Mouse (Mus musculus): ENCODE measurements around the gene Olfm1. TPM values are rescaled to one million over a fixed set of nuclear protein-coding genes. Genes with fewer than 3 reads are reported as not detected.

Olfm1 gene
- polyA plus RNA-seq, 1 experiment from 2014 or later = 9.8 TPM

- H3K27me3 ChIP-seq (replicated peaks; ENCODE audit: insufficient read depth, low read length) = no peaks in the 10 kb centered on the region
- H3K27ac ChIP-seq (ENCODE audit: low read length) = no peak overlapping the region
- no peaks in the 10 kb centered on the region for H3K9me3 ChIP-seq (ENCODE audit: low read length)
- DNase-seq (ENCODE audit: low spot score) (no peak), ATAC-seq (no peak)
- TF ChIP-seq CTCF (IDR thresholded peaks at IDR 0.05) (no peak), EP300 (IDR thresholded peaks at IDR 0.05) (no peak)
- 54% methylated on average over 8 of the region's 8 CpGs for WGBS
- H3K4me1 ChIP-seq (ENCODE audit: insufficient read depth, low read depth, low read length) = no peaks in the 10 kb centered on the region
- H3K4me2 ChIP-seq (replicated peaks; ENCODE audit: low read depth, low read length) = no peak overlapping the region
- no peak overlapping the region for H3K4me3 ChIP-seq (ENCODE audit: low read depth, low read length)
- no peaks in the 10 kb centered on the region for H3K36me3 ChIP-seq (ENCODE audit: insufficient read depth, low read length)
- H3K9ac ChIP-seq (replicated peaks; ENCODE audit: low read depth) = no peak overlapping the region
These were observed 52.0 kb downstream of the Olfm1 start for GRCm38 (mm10) chr2:28244667-28245395.

DNA sequence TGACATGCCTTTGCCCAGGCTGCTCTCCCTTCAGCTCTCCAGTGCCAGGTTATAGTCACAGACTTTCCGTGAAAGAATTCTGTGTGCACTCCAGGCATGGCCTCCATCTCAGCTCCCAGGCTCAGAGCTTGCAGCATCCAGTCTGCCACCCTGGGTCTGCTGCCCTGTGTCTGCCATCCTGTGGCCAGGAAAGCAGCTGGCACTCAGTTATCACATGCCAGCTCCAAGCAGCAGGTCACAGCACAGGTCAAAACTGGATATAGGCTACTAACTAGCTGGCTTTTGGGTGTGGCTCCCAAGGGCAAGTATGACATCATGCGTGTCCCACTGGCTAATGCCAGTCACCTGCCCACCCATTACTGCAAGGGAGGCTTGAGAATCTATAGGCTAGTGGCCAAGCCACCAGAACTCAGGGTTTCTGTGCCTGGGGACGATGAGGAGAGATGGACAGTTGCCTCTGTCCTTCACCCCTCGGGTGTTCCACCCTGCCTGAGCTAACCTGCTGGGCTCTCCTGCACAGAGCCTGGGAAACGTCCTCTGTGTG lies 53.4 kb downstream of the Olfm1 start:
- TF ChIP-seq CTCF (IDR thresholded peaks at IDR 0.05) = no peak
- no peak for TF ChIP-seq EP300 (IDR thresholded peaks at IDR 0.05)
- no peaks in the 10 kb centered on the region for H3K36me3 ChIP-seq (ENCODE audit: insufficient read depth, low read length)
- ATAC-seq (no peak), DNase-seq (ENCODE audit: low spot score) (no peak)
- H3K4me3 ChIP-seq (ENCODE audit: low read depth, low read length) = no peak overlapping the region
- H3K4me2 ChIP-seq (replicated peaks; ENCODE audit: low read depth, low read length) = no peak overlapping the region
- H3K27ac ChIP-seq (ENCODE audit: low read length) = no peak overlapping the region
- H3K4me1 ChIP-seq (ENCODE audit: insufficient read depth, low read depth, low read length) = no peaks in the 10 kb centered on the region
- no peaks in the 10 kb centered on the region for H3K9me3 ChIP-seq (ENCODE audit: low read length)
- WGBS = 71% methylated on average over 5 of the region's 5 CpGs
- H3K27me3 ChIP-seq (replicated peaks; ENCODE audit: insufficient read depth, low read length) = no peaks in the 10 kb centered on the region
- H3K9ac ChIP-seq (replicated peaks; ENCODE audit: low read depth) = no peak overlapping the region

- no peak overlapping the region for H3K27ac ChIP-seq (ENCODE audit: low read length)
- no peak for DNase-seq (ENCODE audit: low spot score)
- H3K36me3 ChIP-seq (ENCODE audit: insufficient read depth, low read length) = no peaks in the 10 kb centered on the region
- H3K27me3 ChIP-seq (replicated peaks; ENCODE audit: insufficient read depth, low read length) = no peaks in the 10 kb centered on the region
- H3K4me2 ChIP-seq (replicated peaks; ENCODE audit: low read depth, low read length) = no peak overlapping the region
- H3K4me1 ChIP-seq (ENCODE audit: insufficient read depth, low read depth, low read length) = no peaks in the 10 kb centered on the region
- TF ChIP-seq EP300 (IDR thresholded peaks at IDR 0.05) = no peak
- TF ChIP-seq CTCF (IDR thresholded peaks at IDR 0.05) = no peak
- no peak for ATAC-seq
- H3K9ac ChIP-seq (replicated peaks; ENCODE audit: low read depth) = no peak overlapping the region
- no peak overlapping the region for H3K4me3 ChIP-seq (ENCODE audit: low read depth, low read length)
- WGBS = 73% methylated on average over 11 of the region's 11 CpGs
- H3K9me3 ChIP-seq (ENCODE audit: low read length) = no peaks in the 10 kb centered on the region
These were observed 54.3 kb downstream of the Olfm1 start for GRCm38 (mm10) chr2:28247098-28247497.

GRCm38 (mm10) chr2:28252554-28252953 lies 59.8 kb downstream of the Olfm1 start:
- TF ChIP-seq CTCF (IDR thresholded peaks at IDR 0.05) = no peak
- no peak for TF ChIP-seq EP300 (IDR thresholded peaks at IDR 0.05)
- H3K9me3 ChIP-seq (ENCODE audit: low read length) = no peaks in the 10 kb centered on the region
- H3K4me2 ChIP-seq (replicated peaks; ENCODE audit: low read depth, low read length) = no peak overlapping the region
- ATAC-seq (no peak), DNase-seq (ENCODE audit: low spot score) (no peak)
- no peaks in the 10 kb centered on the region for H3K4me1 ChIP-seq (ENCODE audit: insufficient read depth, low read depth, low read length)
- no peaks in the 10 kb centered on the region for H3K36me3 ChIP-seq (ENCODE audit: insufficient read depth, low read length)
- no peak overlapping the region for H3K4me3 ChIP-seq (ENCODE audit: low read depth, low read length)
- H3K27ac ChIP-seq (ENCODE audit: low read length) = no peak overlapping the region
- H3K9ac ChIP-seq (replicated peaks; ENCODE audit: low read depth) = no peak overlapping the region
- H3K27me3 ChIP-seq (replicated peaks; ENCODE audit: insufficient read depth, low read length) = no peaks in the 10 kb centered on the region
- WGBS = 80% methylated on average over 4 of the region's 4 CpGs

DNA sequence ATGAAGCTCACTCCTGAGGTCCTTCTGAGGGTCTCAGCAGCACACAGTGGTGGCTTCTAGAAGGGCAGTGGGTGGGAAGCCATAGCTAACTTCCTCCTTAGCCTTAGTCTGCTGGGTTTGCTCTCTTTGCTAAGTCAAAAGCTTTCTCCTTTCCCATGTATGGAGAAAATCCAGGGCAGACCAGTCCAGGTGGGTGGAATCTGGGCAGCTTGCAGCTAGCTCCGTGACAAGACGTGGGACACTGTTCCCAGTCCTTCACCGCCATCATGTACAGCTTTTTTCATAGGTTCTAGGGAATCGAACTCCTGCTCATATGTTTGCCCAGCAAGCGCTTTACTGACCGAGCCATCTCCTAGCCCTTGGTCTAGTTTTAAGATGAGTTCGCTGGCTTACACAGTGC lies 63.2 kb downstream of the Olfm1 start:
- H3K4me3 ChIP-seq (ENCODE audit: low read depth, low read length) = no peak overlapping the region
- DNase-seq (ENCODE audit: low spot score) (no peak), ATAC-seq (no peak)
- H3K4me1 ChIP-seq (ENCODE audit: insufficient read depth, low read depth, low read length) = no peaks in the 10 kb centered on the region
- H3K27ac ChIP-seq (ENCODE audit: low read length) = no peak overlapping the region
- no peaks in the 10 kb centered on the region for H3K36me3 ChIP-seq (ENCODE audit: insufficient read depth, low read length)
- H3K9me3 ChIP-seq (ENCODE audit: low read length) = no peaks in the 10 kb centered on the region
- no peaks in the 10 kb centered on the region for H3K27me3 ChIP-seq (replicated peaks; ENCODE audit: insufficient read depth, low read length)
- no peak for TF ChIP-seq EP300 (IDR thresholded peaks at IDR 0.05)
- TF ChIP-seq CTCF (IDR thresholded peaks at IDR 0.05) = no peak
- H3K9ac ChIP-seq (replicated peaks; ENCODE audit: low read depth) = no peak overlapping the region
- no peak overlapping the region for H3K4me2 ChIP-seq (replicated peaks; ENCODE audit: low read depth, low read length)
- WGBS = 87% methylated on average over 7 of the region's 7 CpGs

DNA sequence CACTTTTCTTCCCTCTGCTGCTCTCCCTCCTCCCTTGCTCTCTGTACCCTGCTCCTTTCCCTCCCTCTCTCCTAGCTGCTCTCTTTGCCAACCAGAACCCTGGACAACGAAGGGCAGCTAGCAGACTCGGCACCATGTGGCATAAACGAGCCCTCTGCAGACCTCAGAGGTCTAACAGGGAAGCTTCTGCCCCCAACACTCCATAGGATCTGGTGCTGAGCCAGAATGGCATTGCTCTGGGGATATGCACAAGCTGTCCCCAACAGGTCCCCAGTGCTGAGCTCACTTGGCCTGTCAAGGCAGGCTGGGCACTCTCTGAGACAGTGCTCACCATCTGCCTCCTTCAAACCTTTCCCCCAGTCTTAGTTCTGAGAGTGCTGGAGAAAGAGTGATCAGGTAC lies 68.6 kb downstream of the Olfm1 start:
- H3K4me1 ChIP-seq (ENCODE audit: insufficient read depth, low read depth, low read length) = no peaks in the 10 kb centered on the region
- DNase-seq (ENCODE audit: low spot score) (no peak), ATAC-seq (no peak)
- H3K36me3 ChIP-seq (ENCODE audit: insufficient read depth, low read length) = no peaks in the 10 kb centered on the region
- H3K27ac ChIP-seq (ENCODE audit: low read length) = no peak overlapping the region
- H3K9ac ChIP-seq (replicated peaks; ENCODE audit: low read depth) = no peak overlapping the region
- H3K27me3 ChIP-seq (replicated peaks; ENCODE audit: insufficient read depth, low read length) = no peaks in the 10 kb centered on the region
- H3K4me3 ChIP-seq (ENCODE audit: low read depth, low read length) = no peak overlapping the region
- WGBS = 53% methylated on average over 3 of the region's 3 CpGs
- H3K9me3 ChIP-seq (ENCODE audit: low read length) = no peaks in the 10 kb centered on the region
- no peak for TF ChIP-seq CTCF (IDR thresholded peaks at IDR 0.05)
- no peak for TF ChIP-seq EP300 (IDR thresholded peaks at IDR 0.05)
- no peak overlapping the region for H3K4me2 ChIP-seq (replicated peaks; ENCODE audit: low read depth, low read length)
